Mouse (Mus musculus): Measurements from ENCODE around the gene Fgd1.
A peak's percentile ranks its signal among the peaks of the same experiment; 100 is the strongest.

The Fgd1 gene

DNA sequence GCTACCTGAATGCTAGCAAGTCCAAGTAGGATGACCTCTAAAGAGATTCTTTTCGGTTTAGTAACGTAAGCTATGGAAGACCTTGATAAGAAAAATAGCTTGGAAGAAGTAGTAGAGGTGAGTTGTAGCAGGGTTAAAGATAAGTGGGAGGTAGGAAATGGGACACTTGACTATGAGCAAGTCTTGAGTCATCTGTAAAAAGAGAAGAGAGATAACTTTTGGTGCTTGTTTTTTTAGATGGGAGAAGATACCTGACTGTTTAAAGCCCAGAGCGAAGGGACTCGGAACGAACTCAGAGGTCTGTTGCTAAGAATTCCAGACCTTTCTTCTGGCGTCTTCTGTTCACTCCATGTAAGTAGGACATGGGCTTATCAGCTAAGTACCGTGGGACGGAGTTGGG lies at the start of gene Fgd1:
Fgd1 (plus strand) TSS at position 301 of the 400 bp plus-strand sequence.
- DNase-seq (ENCODE audit: low spot score) = no peak

DNA sequence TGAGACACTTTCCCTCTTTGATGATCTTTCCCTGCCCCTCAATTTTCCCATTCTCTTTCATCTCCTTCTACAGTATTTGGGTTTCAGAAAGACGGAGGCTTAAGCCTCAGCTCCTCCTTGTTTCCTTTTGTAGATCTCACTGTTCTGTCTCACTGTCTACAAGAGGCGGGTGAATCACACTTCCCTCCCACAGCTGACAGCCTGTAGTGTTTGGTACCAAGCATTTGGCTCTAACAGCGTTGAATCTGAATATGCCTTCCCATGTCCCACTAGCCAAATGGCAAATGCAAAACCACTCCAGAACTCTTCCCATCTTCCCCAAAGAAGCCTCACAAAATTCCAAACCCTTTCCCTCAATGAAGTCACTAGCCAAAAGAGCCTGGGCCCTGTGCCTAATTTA lies 49.2 kb upstream of the Fgd1 start:
- no peak for DNase-seq (ENCODE audit: low spot score)

DNA sequence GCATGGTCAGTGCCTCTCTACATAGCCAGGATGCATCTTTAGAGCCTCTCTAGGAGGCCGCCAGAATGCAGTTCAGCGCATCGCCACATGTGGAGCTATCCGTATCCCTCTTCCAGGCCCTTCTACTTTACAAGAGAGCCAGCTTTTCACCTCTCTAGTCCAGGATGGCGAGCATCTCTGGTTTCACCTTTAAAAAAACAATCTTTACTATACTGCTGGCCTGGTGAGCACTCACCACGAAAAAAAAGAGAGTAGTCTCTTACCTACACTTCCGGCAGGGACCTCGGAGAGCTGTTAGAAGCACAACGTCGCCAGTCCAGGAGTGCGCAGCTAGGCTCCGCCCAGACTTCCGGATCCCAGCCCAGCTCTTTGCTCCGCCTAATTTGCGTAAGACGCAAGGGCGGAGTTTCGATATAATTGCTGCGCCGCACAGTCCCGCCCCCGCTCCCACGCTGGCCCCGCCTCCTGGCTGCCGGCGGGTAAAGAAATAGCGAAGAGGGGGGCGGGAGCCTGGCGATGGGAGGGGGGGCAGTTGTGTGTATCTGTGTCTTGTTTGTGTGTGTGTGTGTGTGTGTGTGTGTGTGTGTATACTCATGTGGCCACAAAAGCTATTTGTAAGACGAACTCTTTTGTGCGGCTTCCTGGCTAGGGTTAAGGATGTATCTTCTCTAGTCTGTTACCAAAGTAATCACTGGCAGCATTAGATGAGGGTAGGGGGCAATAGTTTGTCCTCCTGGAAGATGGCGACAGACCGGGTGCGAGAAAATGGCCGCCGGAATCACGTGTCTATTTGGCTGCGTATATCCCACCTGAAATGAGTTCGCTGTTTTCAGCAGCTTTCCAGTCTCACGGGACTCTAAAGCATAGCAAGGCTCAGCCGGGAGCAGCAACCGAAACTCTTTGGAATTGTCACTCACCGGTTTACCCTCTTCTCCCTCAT lies 28.7 kb upstream of the Fgd1 start, which contains the start of gene Gnl3l:
Gnl3l (minus strand) TSS at position 385 of the 940 bp plus-strand sequence.
- peak; percentile 45 for DNase-seq (ENCODE audit: low spot score)

DNA sequence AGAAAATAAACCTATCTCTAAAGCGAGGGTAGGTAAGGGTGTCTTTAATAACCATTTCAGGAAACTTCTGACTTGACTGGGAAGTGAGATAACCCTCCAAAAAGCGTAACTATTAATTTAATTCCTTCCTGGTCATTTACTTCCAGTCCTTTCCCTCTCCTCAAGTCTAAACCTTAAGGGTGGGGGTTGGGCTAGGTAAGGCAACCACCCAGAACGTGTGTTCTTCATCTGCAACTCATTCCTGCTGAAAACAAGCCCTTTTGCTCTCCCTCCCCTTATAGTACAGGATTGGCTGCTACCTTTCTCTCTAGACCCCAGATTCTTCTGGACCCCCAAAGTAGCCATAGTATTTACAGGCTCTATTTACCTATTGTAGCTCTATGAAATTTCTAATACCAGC lies 28.1 kb upstream of the Fgd1 start:
- DNase-seq (ENCODE audit: low spot score) = no peak

DNA sequence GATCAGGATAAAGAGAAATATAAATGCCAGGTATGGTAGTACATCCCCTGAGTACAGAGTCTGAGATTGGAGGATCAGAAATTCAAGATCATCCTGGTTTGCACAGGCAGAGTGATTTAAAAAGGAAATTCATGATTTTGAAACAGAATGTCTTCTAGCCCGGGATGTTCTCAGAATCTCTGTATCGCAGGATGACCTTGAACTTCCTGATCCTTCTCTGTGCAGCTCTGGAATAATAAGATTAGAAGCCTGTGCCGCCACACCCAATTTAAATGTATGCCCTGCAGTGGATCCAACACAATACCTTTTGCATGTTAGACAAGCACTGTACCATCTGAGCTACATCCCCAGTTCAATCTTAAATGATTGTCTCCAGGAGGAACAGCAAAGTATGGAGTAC lies 27.2 kb upstream of the Fgd1 start:
- no peak for DNase-seq (ENCODE audit: low spot score)

DNA sequence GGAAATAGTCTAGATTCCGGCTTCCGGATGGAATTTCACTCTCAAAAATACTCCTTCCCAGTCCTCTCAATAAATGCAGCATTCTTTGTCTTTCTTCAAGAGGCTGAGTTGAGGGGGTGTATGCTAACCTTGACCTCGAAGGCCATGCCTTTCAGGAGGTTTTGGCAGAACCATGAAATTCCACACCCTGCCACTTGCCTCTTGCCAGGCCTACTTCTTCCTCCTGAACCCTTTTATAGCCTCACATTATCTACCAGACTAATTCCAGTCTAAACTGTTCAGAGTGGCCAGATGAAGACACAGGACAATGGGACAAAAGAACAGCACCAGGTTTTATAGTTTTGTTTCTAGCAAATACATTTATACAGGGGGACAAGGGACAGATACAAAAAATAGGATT lies 14.6 kb upstream of the Fgd1 start:
- no peak for DNase-seq (ENCODE audit: low spot score)

DNA sequence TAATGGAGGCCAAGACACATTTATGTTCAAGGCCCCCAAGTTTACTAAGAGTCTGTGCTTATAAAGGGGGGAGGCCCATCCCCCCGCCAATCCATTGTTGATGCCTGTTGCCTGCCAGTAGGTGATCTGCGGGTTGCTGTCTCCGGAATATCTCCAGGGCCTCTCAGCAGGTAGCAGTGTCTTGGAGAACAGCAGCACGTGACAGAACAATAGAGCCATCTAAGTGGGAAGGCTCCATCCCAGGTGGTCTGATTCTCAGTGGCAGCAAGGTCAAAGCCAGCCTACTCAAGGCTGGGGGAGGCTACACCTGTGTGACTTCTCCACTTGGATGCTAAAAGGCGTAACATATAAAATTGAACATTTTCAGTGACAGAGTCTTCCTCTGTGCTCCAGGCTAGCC lies 4.7 kb upstream of the Fgd1 start:
- no peak for DNase-seq (ENCODE audit: low spot score)

DNA sequence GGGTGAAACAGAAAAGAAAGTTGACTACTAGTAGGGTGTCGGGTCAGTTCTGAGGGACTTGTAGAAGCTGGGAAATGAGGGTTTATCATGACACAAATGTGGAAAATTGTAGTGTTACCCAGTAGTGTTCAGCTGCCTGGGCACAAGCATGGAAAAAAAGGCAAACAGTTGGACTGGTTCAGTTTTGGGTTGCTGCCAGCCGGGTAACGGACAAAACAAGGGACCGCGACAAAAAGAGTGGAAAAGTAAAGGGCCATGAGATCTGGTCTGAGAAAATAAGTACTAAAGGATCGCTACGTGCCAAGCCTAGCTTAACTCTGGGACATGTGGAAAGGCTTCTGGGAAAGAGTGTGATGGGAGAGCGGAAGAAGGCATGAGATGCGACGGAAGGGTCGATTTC lies 371 bp downstream of the Fgd1 start:
- no peak for DNase-seq (ENCODE audit: low spot score)

DNA sequence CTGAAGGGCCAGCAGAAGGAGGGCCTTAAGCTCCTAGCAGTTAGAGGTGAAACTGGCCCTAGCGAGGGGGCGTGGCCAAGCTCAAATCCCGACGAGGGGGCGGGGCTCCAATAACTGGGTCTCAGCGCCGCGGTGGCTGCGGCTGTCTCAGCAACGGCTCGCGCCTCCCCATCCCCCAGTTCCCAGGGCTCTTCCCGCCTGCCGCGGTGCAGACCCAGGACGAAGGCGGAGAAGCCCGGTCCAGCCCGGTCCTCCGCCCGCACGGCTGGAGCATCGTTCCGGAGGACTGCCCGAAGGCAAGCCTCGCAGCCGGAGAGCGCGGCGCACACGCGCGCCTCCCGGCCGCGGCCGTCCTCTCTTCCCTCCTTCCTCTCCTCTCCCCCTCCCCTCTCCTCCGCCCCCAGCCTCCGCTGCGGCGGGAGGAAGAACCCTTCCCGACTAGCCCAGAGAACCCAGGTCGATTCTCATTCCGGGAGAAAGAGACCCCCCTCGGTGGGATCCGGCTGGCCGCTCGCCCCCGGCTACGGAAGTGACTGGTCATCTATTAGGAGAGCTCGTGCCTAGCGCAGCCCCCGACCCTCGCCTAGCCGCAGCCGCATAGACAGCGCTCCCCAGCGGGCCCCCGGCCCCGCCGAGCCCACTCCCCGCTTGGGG lies 954 bp downstream of the Fgd1 start:
- peak; percentile 53 for DNase-seq (ENCODE audit: low spot score)

DNA sequence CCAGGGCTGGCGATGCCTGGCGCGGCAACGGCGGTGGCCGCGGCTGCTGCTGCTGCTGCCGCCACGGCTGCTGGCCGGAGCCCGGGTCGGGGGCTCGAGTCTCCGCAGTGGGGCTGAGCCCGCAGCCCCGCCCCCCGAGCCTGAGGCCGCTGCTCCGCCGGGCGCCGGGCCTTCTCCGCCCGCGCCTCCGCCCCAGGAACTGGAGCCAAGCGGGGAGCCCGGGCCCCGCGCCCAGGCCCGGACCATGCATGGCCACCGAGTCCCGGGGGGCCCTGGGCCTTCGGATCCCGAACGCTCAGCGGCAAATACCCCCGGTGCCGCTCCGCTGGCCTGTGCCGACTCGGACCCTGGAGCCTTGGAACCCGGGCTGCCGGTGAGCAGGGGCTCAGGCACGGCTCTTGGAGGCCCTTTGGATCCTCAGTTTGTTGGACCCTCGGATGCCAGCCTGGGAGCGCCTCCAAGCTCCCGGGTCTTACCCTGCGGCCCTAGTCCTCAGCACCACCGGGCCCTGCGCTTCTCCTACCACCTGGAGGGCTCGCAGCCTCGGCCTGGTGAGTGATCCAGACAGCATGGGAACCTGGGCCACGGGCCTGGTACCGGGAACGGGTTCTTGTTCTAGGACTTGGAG lies 1.6 kb downstream of the Fgd1 start:
- DNase-seq (ENCODE audit: low spot score) = peak; percentile 10

DNA sequence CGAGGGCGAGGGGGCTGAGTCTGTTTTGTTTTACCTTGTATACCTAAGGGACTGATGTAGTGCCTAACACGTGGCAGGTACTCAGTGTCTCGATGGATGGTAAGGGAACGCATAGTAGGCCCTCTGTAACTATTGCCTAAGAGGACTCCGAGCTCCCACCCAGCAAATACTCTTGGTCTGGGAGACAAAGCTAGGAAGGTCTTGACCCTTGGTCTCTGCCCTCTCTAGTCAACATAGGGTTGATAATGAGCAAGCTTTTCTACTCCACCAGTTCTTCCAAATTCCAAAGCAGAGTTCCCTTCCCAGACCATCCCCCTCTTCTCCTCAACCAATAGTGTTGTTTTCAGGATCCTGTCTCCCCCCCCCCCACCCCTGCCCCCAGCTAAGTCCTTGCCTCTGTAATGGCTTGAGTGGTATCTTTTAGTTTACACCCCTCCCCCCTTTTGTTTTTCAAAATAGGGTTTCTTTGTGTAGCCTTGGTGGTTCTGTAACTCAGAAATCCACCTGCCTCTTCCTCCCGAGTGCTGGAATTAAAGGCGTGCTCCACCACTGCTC lies 3.8 kb downstream of the Fgd1 start:
- no peak for DNase-seq (ENCODE audit: low spot score)

DNA sequence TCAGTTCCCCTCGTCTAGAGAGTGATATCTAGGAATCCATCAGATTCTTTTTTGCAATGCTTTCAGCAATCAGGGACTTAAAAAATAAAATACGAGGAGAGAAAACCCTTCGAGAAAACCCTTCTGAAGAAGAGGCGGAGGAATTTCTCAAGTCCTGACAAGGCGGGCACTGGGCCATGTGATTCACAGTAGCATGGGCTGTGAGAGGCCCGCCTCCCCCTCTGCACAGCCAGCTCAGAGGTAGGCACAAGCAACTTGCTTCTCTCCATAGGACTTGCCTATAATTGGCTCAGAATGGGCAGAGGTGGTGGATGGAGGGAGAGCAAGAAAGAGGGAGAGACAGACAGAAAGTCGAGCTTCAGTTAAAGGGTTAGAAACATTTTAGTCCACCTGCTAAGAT lies 4.4 kb downstream of the Fgd1 start:
- no peak for DNase-seq (ENCODE audit: low spot score)

DNA sequence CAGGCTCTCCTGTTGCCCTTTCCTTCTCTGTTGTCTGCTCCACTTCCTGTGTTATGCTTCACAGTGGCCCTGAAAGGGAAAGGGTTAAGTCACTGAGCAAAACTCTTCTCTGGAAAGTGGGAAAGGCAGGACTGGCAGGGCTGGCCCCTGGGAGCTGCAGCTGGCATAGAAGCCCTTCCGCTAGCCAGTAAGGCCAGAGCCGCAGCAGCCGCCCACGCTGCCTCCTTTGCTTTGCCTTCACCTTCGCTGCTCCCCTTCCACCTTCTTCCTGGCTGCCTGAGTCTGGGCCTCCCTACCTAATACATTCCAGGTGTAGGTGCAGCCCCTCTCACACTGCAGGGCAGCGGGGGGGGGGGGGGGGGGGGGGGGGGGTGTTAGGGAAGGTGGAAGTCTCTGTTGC lies 8.5 kb downstream of the Fgd1 start:
- DNase-seq (ENCODE audit: low spot score) = no peak

DNA sequence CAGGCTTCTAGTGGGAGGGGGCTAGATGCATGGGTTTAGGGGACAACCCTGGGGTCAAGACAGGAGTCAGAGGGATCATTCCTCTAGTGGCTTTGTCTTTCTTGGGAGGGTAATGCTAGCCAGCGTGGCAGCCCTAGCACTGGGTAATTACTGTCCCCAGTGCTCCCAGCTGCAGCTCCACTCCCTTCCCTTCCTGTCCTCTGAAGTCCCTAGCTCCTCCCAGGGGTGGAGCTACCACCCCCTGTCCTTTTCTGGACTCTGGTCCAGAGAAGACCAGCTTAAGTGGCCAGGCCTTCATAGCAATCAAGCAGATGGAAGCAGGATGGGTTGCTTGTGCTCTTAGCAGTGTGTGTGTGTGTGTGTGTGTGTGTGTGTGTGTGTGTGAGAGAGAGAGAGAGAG lies 9.6 kb downstream of the Fgd1 start:
- DNase-seq (ENCODE audit: low spot score) = no peak

DNA sequence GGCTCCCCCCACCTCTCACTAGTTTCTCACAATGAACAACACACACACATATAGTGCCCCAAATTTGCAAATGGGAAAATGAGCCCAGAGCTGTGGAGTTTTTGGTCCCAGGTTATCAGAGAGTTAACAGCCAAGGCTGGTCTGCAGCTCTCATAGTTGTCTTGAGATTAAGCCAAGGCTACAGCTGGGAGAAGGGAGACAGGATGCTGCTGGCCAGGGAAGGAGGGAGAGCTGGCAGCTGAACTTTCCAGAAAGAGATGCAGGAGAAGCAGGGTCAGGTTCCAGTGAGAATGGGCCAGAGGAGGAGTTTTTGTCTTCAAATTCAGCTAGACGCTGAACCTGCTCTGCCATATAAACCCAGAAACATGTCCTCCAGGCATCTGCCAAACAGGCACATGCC lies 13.4 kb downstream of the Fgd1 start:
- no peak for DNase-seq (ENCODE audit: low spot score)

DNA sequence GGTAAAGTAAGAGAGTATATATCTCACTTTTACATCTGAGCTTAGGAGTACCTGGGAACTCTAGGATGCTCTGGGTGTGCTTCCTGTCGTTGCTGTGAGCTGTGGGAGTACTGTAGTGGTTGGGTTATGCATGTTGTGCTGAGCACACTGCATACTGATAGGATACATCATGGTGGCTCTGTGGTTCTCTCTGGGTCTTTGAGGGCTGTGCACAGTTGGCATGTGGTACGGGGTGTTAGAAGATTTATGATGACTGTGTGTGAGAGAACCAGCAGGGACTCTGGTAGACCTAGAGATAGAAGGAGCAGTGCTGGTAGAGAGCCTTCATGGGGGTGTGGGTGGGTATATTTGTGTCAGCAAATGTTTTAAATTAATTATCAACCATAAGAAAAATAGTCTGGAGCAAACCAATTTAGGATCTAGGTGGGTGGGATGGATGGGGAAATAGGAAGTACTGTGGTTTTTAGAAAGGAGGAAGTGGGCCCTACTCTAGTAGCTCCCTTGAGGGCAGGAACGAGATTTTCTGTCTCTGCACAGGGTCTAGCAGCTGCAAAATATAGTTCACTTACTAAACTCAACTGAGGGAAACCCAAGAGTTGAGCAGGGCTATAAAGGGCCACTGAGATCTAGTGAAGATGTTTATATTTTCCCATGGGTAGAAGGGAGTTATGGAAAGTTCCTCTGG lies 15.8 kb downstream of the Fgd1 start:
- DNase-seq (ENCODE audit: low spot score) = no peak

DNA sequence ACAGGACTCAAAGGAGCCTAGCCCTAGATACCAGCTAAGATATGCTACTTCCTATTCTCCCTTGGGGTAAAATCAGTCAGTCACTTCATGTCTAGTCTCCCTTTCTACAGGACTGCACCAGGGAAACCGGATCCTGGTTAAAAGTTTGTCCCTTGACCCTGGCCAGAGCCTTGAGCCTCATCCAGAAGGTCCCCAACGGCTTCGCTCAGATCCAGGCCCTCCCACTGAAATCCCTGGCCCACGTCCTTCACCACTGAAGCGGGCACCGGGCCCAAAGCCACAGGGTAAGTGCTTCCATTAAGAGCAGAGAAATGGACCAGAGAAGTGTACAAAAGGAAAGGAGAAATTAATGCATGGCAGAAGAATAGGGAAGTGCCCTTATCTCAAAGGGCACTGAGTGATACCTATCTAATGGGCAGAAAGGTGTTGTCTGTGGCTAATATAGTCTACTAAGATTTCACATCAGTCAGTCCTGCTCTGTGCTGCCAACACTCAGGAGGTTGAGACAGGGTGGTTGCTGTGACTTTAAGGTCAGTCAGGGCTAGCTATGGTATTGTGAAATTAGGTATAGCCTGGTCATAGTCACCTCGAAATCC lies 20.2 kb downstream of the Fgd1 start:
- no peak for DNase-seq (ENCODE audit: low spot score)

DNA sequence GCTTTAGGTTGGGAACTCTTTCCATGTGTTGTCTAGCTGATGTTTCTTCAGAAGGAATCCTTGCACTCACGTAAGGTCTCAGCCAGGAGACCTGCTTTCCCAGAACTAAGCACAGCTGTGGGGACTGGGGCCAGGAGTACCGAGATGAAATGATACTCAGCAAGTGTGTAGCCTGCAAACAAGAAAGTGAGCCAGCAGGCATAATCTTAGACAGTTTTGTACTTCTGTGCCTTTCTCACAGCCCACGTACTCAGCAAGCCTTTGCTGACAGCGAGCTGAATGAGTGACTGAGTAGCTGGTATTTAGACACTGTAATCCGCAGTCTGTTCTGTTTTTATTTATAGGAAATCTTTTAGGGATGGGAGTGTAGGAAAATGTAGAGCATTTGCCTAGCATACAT lies 21.9 kb downstream of the Fgd1 start:
- no peak for DNase-seq (ENCODE audit: low spot score)

DNA sequence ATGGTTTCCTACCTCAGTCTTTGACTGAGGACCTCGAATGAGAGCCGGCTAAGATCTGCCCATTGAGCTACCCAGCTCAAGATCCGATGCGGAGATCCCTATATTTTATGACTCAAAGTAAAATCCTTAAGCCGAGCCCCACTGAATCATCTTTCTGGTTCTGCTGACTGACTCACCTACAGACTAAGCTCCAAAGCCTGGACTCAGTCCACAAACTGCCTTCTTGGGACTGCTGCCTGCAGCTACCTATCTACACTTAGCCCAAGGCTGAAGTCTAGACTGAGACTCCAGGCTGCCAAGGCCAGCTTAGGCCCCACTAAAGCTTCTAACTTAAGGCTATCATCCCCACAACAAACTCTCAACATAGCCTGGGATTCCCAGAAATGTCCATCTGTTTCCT lies 30.1 kb downstream of the Fgd1 start:
- DNase-seq (ENCODE audit: low spot score) = no peak

DNA sequence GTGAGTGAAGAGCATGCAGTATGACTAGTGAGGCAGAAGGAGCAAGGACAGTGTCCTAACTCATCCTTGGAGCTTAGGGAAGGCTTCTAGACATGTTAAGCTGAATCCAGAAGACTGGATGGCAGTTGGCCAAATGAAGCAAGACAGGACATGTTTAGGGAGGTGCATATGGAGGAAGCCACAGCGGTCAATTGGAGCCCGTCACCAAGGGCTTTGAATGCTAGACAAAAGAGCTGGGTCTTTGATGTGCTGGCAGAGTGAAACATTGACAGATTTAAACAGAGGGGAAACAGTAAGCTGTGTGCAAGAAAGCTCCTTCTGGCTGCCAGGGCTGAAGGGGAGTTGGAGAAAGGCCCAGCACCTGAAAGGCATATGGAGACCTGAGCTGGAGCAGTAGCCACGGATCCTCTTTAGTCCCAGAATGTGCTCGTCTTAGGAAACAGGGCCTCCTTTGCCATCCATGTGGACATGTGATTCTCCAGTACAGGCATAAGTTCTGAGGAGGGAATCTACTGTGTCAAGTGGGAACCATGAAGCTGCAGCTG lies 31.1 kb downstream of the Fgd1 start:
- DNase-seq (ENCODE audit: low spot score) = no peak

DNA sequence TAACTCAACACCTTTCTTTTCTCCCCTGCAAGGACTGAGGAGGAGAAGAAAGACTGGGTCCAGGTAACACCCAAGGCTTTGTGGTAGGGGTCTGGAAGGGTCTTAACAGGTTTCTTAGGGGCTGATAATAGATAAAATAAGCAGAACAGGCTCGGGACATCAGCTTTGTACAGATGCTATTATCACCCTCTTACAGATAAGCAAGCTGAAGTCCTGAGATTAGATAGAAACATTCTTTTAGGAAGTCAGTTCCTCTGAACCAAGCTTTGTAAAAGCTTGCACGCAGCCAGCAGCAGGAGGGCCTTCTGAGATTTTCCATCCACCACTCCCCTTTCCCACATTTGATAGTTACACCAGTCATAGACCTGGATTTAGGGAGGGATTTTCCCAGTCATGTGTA lies 39.6 kb downstream of the Fgd1 start:
- no peak for DNase-seq (ENCODE audit: low spot score)

Data from ovary, postnatal 10 days (tissue).